Mouse (Mus musculus): ENCODE measurements around the gene Eif4g1. TPM values are rescaled to one million over a fixed set of nuclear protein-coding genes. Genes with fewer than 3 reads are reported as not detected.

Gene Eif4g1
- polyA plus RNA-seq, 1 experiment: 618 TPM

DNA sequence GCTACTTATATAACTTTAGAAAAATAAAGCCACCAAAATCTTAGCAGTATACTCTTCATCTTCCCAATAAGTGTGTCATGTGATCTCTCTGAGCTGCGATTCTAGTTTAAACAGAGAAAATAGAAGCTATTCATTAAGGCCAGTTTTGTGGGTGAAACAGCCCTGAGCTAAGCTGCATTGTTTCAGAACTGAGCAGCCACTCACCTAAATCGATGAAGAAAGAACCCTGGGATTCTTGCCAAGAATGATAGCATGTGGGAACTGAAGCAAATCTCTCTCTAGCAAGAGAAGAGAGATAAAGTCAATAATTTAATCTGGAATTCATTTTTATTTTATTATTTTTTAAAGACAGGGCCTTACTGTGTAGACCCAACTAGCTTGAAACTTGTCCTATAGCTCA is 44.9 kb upstream of the Eif4g1 start:
- DNase-seq: no peak
- H3K27me3 ChIP-seq (ENCODE audit: control insufficient read depth, insufficient read depth, low read length): peaks cover 11% of the 10 kb centered on the region; the same call in 1 of the 2 replicates
- WGBS: 75% methylated on average over 2 of the region's 2 CpGs
- H3K4me1 ChIP-seq (replicated peaks; ENCODE audit: control insufficient read depth, insufficient read depth, low read length): peaks cover 24% of the 10 kb centered on the region
- H3K4me3 ChIP-seq (ENCODE audit: control insufficient read depth, insufficient read depth, low read length): no peak overlapping the region
- H3K36me3 ChIP-seq (ENCODE audit: control insufficient read depth, insufficient read depth, low read length): no peaks in the 10 kb centered on the region
- no peak overlapping the region for H3K27ac ChIP-seq (ENCODE audit: control insufficient read depth, insufficient read depth, low read length)
- no peak for TF ChIP-seq POLR2A (IDR thresholded peaks at IDR 0.05; ENCODE audit: control insufficient read depth, extremely low read depth, insufficient read depth, low read length, poor library complexity)
- TF ChIP-seq CTCF (IDR thresholded peaks at IDR 0.05; ENCODE audit: borderline replicate concordance, control insufficient read depth, extremely low read depth, insufficient read depth, low read length, poor library complexity): no peak

- no peaks in the 10 kb centered on the region for H3K36me3 ChIP-seq (ENCODE audit: control insufficient read depth, insufficient read depth, low read length)
- DNase-seq: no peak
- WGBS: 80% methylated on average over 11 of the region's 11 CpGs
- TF ChIP-seq POLR2A (IDR thresholded peaks at IDR 0.05; ENCODE audit: control insufficient read depth, extremely low read depth, insufficient read depth, low read length, poor library complexity): no peak
- no peak for TF ChIP-seq CTCF (IDR thresholded peaks at IDR 0.05; ENCODE audit: borderline replicate concordance, control insufficient read depth, extremely low read depth, insufficient read depth, low read length, poor library complexity)
- H3K4me1 ChIP-seq (replicated peaks; ENCODE audit: control insufficient read depth, insufficient read depth, low read length): peaks cover 6% of the 10 kb centered on the region
- no peak overlapping the region for H3K4me3 ChIP-seq (ENCODE audit: control insufficient read depth, insufficient read depth, low read length)
- peaks cover 11% of the 10 kb centered on the region; the same call in 1 of the 2 replicates for H3K27me3 ChIP-seq (ENCODE audit: control insufficient read depth, insufficient read depth, low read length)
- no peak overlapping the region for H3K27ac ChIP-seq (ENCODE audit: control insufficient read depth, insufficient read depth, low read length)
Measured at GRCm38 (mm10) chr16:20628871-20629391, 39.2 kb upstream of the Eif4g1 start.

DNA sequence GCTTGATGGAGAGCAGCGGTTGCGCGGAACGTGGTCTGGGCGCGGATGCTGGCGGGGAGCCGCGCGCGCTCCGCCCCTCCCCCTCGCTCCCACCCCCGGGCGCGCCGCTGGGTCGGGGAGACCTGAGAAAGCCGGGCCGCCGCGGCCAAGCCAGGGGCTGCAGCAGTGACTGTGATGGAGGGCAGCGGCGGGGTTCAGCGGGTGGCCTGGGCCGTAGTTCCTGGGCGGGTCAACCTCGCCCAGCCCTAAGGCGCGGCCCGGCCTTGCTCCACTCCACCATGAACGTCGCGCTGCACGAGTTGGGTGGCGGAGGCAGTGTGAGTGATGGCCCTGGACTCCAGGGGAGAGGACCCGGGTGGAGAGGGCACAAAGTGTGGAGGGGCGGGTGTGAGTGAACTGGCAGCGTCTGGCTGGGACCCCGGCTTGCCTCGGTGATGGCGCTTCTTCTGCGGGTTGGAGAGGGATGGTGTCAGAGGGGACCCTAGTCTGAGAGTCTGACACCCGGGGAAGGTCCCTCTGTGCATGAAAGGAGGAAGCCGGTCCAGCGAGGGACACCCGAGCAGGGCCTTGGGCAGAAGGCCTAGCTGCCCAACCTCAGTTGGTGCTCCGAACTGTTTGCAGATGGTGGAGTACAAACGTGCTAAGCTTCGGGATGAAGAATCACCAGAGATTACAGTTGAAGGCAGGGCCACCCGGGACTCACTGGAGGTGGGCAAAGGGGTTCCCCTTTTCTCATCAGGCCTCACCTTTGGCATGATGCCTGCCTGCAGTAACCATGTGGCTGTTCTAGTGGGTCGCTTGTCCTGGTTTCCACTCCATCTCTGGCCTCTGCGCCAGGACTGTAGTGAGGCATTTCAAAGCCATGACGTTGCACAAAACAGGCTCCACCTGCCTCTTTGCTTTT is 38.1 kb upstream of the Eif4g1 start, which contains the start of gene Ece2:
Gene Ece2 (plus strand): TSS at position 98 of the 904 bp plus-strand sequence.
- Histone ChIP-seq H3K36me3 (ENCODE audit: control insufficient read depth, insufficient read depth, low read length) (no peaks in the 10 kb centered on the region), H3K4me3 (ENCODE audit: control insufficient read depth, insufficient read depth, low read length) (peak within 1 kb of the TSS; percentile 20; the same call in 1 of the 2 replicates), H3K27me3 (ENCODE audit: control insufficient read depth, insufficient read depth, low read length) (peaks cover 11% of the 10 kb centered on the region; the same call in 1 of the 2 replicates), H3K4me1 (replicated peaks; ENCODE audit: control insufficient read depth, insufficient read depth, low read length) (peaks cover 6% of the 10 kb centered on the region), H3K27ac (ENCODE audit: control insufficient read depth, insufficient read depth, low read length) (no peak within 1 kb of the TSS)
- no peak for DNase-seq
- 12% methylated on average over 54 of the region's 54 CpGs for WGBS
- no peak for TF ChIP-seq CTCF (IDR thresholded peaks at IDR 0.05; ENCODE audit: borderline replicate concordance, control insufficient read depth, extremely low read depth, insufficient read depth, low read length, poor library complexity)
- TF ChIP-seq POLR2A (IDR thresholded peaks at IDR 0.05; ENCODE audit: control insufficient read depth, extremely low read depth, insufficient read depth, low read length, poor library complexity): no peak

- Histone ChIP-seq H3K27me3 (ENCODE audit: control insufficient read depth, insufficient read depth, low read length) (no peaks in the 10 kb centered on the region), H3K4me1 (replicated peaks; ENCODE audit: control insufficient read depth, insufficient read depth, low read length) (no peaks in the 10 kb centered on the region), H3K4me3 (ENCODE audit: control insufficient read depth, insufficient read depth, low read length) (no peak overlapping the region), H3K27ac (ENCODE audit: control insufficient read depth, insufficient read depth, low read length) (no peak overlapping the region), H3K36me3 (ENCODE audit: control insufficient read depth, insufficient read depth, low read length) (no peaks in the 10 kb centered on the region)
- DNase-seq: no peak
- 83% methylated on average over 8 of the region's 8 CpGs for WGBS
- TF ChIP-seq POLR2A (IDR thresholded peaks at IDR 0.05; ENCODE audit: control insufficient read depth, extremely low read depth, insufficient read depth, low read length, poor library complexity) (no peak), CTCF (IDR thresholded peaks at IDR 0.05; ENCODE audit: borderline replicate concordance, control insufficient read depth, extremely low read depth, insufficient read depth, low read length, poor library complexity) (no peak)
Measured at GRCm38 (mm10) chr16:20637410-20637809, 30.7 kb upstream of the Eif4g1 start.

GRCm38 (mm10) chr16:20638367-20638766 is 29.7 kb upstream of the Eif4g1 start:
- WGBS: 86% methylated on average over 8 of the region's 8 CpGs
- TF ChIP-seq POLR2A (IDR thresholded peaks at IDR 0.05; ENCODE audit: control insufficient read depth, extremely low read depth, insufficient read depth, low read length, poor library complexity) (no peak), CTCF (IDR thresholded peaks at IDR 0.05; ENCODE audit: borderline replicate concordance, control insufficient read depth, extremely low read depth, insufficient read depth, low read length, poor library complexity) (no peak)
- H3K27me3 ChIP-seq (ENCODE audit: control insufficient read depth, insufficient read depth, low read length): no peaks in the 10 kb centered on the region; the same call in 1 of the 2 replicates

DNA sequence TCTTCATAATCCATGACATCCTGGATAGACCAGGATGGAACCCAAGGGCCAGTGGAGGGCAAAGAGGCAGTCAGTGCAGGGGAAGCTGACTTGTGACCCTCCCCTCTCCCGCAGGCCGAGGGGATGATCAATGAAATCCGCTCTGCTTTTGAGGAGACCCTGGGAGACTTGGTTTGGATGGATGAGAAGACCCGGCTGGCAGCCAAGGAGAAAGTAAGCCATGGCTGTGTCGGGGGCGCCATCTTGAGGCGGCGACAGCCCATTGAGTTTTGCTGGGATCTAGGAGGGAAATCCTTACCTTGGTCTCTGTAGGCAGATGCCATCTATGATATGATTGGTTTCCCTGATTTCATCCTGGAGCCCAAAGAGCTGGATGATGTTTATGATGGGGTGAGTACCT is 26.0 kb upstream of the Eif4g1 start:
- no peak overlapping the region for H3K27ac ChIP-seq (ENCODE audit: control insufficient read depth, insufficient read depth, low read length)
- no peaks in the 10 kb centered on the region for H3K4me1 ChIP-seq (replicated peaks; ENCODE audit: control insufficient read depth, insufficient read depth, low read length)
- WGBS: 2% methylated on average over 8 of the region's 8 CpGs
- TF ChIP-seq POLR2A (IDR thresholded peaks at IDR 0.05; ENCODE audit: control insufficient read depth, extremely low read depth, insufficient read depth, low read length, poor library complexity) (no peak), CTCF (IDR thresholded peaks at IDR 0.05; ENCODE audit: borderline replicate concordance, control insufficient read depth, extremely low read depth, insufficient read depth, low read length, poor library complexity) (peak; percentile 69; the same call in 1 of the 2 replicates)
- peak; percentile 66 for DNase-seq
- H3K4me3 ChIP-seq (ENCODE audit: control insufficient read depth, insufficient read depth, low read length): no peak overlapping the region
- no peaks in the 10 kb centered on the region for H3K36me3 ChIP-seq (ENCODE audit: control insufficient read depth, insufficient read depth, low read length)
- no peaks in the 10 kb centered on the region; the same call in 1 of the 2 replicates for H3K27me3 ChIP-seq (ENCODE audit: control insufficient read depth, insufficient read depth, low read length)

More at GRCm38 (mm10) chr16:20638367-20638766, 29.7 kb upstream of the Eif4g1 start:
- Histone ChIP-seq H3K4me3 (ENCODE audit: control insufficient read depth, insufficient read depth, low read length) (no peak overlapping the region), H3K4me1 (replicated peaks; ENCODE audit: control insufficient read depth, insufficient read depth, low read length) (no peaks in the 10 kb centered on the region), H3K27ac (ENCODE audit: control insufficient read depth, insufficient read depth, low read length) (no peak overlapping the region), H3K36me3 (ENCODE audit: control insufficient read depth, insufficient read depth, low read length) (no peaks in the 10 kb centered on the region)
- no peak for DNase-seq

All from thymus, adult 2 months (tissue).